Comparison of ENCODE assay signal across 8 mouse cellular contexts in the genomic region with DNA sequence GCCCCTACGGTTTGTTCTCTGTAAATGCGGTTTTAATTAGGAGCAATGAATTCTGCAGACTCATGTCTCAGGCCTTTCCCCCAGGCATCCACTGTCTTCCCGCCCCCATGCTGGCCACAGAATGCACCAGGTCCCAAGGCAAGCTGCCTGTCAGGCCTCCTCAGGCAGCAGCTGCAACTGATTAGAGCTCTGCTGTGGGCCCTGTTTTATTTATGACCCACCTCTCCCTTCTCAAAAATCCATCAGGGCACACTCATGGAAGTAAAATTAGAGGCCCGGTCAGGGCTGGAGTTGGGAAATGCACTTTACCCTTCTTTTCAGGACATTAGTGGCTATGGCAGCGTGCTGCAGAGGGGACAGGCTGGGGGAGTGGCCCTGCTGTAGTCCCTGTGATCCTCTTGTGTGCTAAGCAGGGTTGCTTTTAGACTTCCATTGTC.
DNase-seq lines count a peak whose midpoint lies in the region; ATAC-seq and TF ChIP-seq lines count a peak whose summit lies in the region.

No protein-coding gene starts in this region.

- TF ChIP-seq CTCF in Patski (IDR thresholded peaks at IDR 0.05), result no peak

- no peaks in the 10 kb centered on the region for H3K27me3 ChIP-seq in Patski
- H3K27me3 ChIP-seq in forebrain, embryonic 16.5 days (replicated peaks; ENCODE audit: control insufficient read depth, insufficient read depth, low read length), result no peaks in the 10 kb centered on the region
- no peaks in the 10 kb centered on the region for H3K27me3 ChIP-seq in limb, embryonic 12.5 days
- H3K27me3 ChIP-seq in neural tube, embryonic 14.5 days (ENCODE audit: control insufficient read depth, insufficient read depth, low read length), result no peaks in the 10 kb centered on the region

- H3K4me3 ChIP-seq in forebrain, embryonic 16.5 days (replicated peaks; ENCODE audit: low read length), result no peak overlapping the region
- no peak overlapping the region for H3K4me3 ChIP-seq in limb, embryonic 12.5 days (replicated peaks)
- H3K4me3 ChIP-seq in neural tube, embryonic 14.5 days (ENCODE audit: low read depth, low read length), result no peak overlapping the region

- no peaks in the 10 kb centered on the region for H3K9me3 ChIP-seq in forebrain, embryonic 16.5 days (ENCODE audit: control insufficient read depth, low read length)
- H3K9me3 ChIP-seq in limb, embryonic 12.5 days, result no peaks in the 10 kb centered on the region
- no peaks in the 10 kb centered on the region for H3K9me3 ChIP-seq in neural tube, embryonic 14.5 days (ENCODE audit: control insufficient read depth, low read length)

- POLR2A ChIA-PET in Patski (lab: Charles Lee), result no interaction called here

- peaks cover 13% of the 10 kb centered on the region for H3K4me1 ChIP-seq in forebrain, embryonic 16.5 days (replicated peaks; ENCODE audit: control insufficient read depth, insufficient read depth, low read length)
- H3K4me1 ChIP-seq in limb, embryonic 12.5 days (replicated peaks), result peaks cover 63% of the 10 kb centered on the region
- peaks cover 13% of the 10 kb centered on the region for H3K4me1 ChIP-seq in neural tube, embryonic 14.5 days (ENCODE audit: control insufficient read depth, insufficient read depth, low read length)

- H3K36me3 ChIP-seq in forebrain, embryonic 16.5 days (ENCODE audit: control insufficient read depth, insufficient read depth), result no peaks in the 10 kb centered on the region
- H3K36me3 ChIP-seq in limb, embryonic 12.5 days, result no peaks in the 10 kb centered on the region
- H3K36me3 ChIP-seq in neural tube, embryonic 14.5 days (ENCODE audit: control insufficient read depth, insufficient read depth, low read length), result no peaks in the 10 kb centered on the region

- in situ Hi-C loops in Patski (cut with MboI; ENCODE audit: low pct_unique_long_range_greater_than_20kb), result no loop called here

- CTCF ChIA-PET in Patski (lab: Charles Lee), result interaction anchor here (0.8 to 1.1 kb wide), 2 partner anchors 9 to 19 kb away, joined by 3 read pairs; no protein-coding TSS in a partner anchor

- H3K4me2 ChIP-seq in forebrain, embryonic 16.5 days (ENCODE audit: low read length), result no peak overlapping the region
- peak overlapping the region; percentile 41 for H3K4me2 ChIP-seq in limb, embryonic 12.5 days
- H3K4me2 ChIP-seq in neural tube, embryonic 14.5 days (ENCODE audit: low read depth, low read length), result no peak overlapping the region

- WGBS in forebrain, embryonic 16.5 days, result 3% methylated on average over 5 of the region's 5 CpGs
- 1% methylated on average over 5 of the region's 5 CpGs for WGBS in limb, embryonic 12.5 days
- 4% methylated on average over 5 of the region's 5 CpGs for WGBS in neural tube, embryonic 14.5 days

- peak; percentile 69 for ATAC-seq in Patski
- peak; percentile 93 for ATAC-seq in forebrain, embryonic 16.5 days
- peak; percentile 96 for ATAC-seq in limb, embryonic 12.5 days (ENCODE audit: insufficient number of reproducible peaks, insufficient read depth, low FRiP score, low TSS enrichment, low read depth)
- ATAC-seq in neural tube, embryonic 14.5 days (ENCODE audit: low read depth), result peak; percentile 87

- DNase-seq in 3134 (ENCODE audit: extremely low read depth, insufficient read length, low spot score) (peak; percentile 16), Patski (ENCODE audit: low read depth, low spot score) (no peak)
- peak; percentile 71 for DNase-seq in heart, postnatal 4 days
- DNase-seq in cerebellum, postnatal 25 days, result no peak
- DNase-seq in T-cell, adult 2 months (ENCODE audit: low spot score), result no peak

- H3K9ac ChIP-seq in forebrain, embryonic 16.5 days (replicated peaks; ENCODE audit: low read depth, low read length), result 0 out of 2 replicates have a peak overlapping the region, but pooled peaks have one; percentile 1
- no peak overlapping the region for H3K9ac ChIP-seq in limb, embryonic 12.5 days (replicated peaks)
- H3K9ac ChIP-seq in neural tube, embryonic 14.5 days (replicated peaks; ENCODE audit: low read depth, low read length), result no peak overlapping the region

- H3K27ac ChIP-seq in forebrain, embryonic 16.5 days (ENCODE audit: low read length), result peak overlapping the region; percentile 59
- H3K27ac ChIP-seq in limb, embryonic 12.5 days, result peak overlapping the region; percentile 94
- peak overlapping the region; percentile 1 for H3K27ac ChIP-seq in neural tube, embryonic 14.5 days (ENCODE audit: low read depth, low read length)

Comparison
In these comparisons a context has a peak if more than half of its experiments do, and no peak if none do; other contexts are left out.
1. DNase-seq: peak in 3134 (single experiment) and heart, postnatal 4 days (single experiment); none in Patski (single experiment), cerebellum, postnatal 25 days (0 of 2) and T-cell, adult 2 months (single experiment).
2. H3K27ac ChIP-seq: peak in every context shown above with its lines; median percentile 94 in limb, embryonic 12.5 days; 59 in forebrain, embryonic 16.5 days; 1 in neural tube, embryonic 14.5 days.
3. Peak in every context shown above with its lines, with median percentiles within 50 percentile points of each other: ATAC-seq.